Mouse (Mus musculus) layer of hippocampus, postnatal 14 days (tissue): ENCODE results near the gene Gm39566. TPM values are rescaled to one million over a fixed set of nuclear protein-coding genes. Genes with fewer than 3 reads are reported as not detected.

Source experiments
- DNase-seq, 2 experiments: peaks; one replicate each; pipeline ENCODE4 v3.0.0; 2021 to 2022; ENCODE audit warnings: low spot score in 2 of 2, mixed read lengths in 1 of 2
- total RNA-seq, 2 experiments: library from RNA; stranded (reverse); gene quantifications; 2 replicates each; pipeline ENCODE4 v1.2.3; 2021

Gene Gm39566
- total RNA-seq, 2 experiments from 2014 or later: not detected

DNA sequence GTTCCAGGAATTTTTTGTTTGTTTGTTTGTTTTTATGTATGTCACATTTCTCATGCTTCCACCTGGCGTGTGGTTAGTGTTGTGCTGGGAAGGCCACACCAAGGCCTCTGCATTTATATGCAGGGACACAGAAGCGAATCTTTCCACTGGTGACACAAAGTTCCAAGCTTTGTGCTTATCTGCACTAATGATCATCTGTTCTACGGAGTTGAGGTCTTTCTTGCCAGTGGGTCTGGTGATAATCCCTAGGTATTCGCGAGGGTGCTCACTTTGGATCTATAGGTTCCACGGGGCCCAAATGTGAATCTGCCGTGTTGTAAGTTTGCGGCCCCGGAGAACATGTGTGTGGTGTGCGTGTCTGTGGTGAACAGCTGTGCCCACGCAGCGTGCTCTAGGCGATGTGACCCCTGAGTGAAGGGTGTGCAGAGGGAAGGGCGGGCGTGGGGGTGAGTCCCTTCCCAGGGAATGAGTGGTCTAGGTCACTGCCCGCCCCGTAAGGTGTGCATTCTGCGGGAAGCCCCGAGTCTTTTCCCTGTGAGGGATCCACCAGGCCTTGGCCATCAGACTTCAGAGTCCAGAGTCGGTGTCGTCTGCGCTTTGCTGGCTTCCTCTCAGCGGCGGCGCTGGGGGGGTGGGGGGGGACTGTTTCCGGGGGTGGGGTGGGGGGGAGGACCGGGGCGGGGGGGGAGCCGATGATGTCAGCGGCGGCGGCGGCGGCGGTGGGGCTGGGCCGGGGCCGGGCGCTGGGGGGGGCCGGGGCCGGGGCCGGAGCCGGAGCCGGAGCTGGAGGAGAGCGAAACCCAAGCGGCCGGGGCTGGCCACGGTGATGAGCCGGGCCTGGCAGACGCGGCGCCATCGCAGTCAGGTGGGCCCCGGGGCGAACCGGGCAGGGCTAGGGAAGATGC, 49.6 kb downstream of the Gm39566 start, which contains the start of gene Zbtb4:
Zbtb4 (plus strand) TSS at position 692 of the 905 bp plus-strand sequence.
- peak in 1 of 2 experiments; percentile 40 for DNase-seq

DNA sequence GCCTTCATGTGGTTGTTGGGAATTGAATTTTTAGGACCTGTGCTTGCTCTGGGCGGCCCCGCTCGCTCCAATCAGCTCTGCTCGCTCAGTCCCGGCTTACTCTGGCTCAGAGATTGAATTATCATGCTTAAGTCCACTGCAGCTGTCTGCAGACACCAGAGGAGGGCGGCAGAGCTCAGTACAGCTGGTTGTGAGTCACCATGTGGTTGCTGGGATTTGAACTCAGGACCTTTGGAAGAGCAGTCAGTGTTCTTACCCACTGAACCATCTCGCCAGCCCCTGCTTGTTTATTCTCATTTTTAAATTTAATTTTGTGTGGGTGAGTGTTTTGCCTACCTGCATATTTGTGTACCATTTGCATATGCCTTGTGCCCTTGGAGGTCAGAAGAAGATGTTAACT, 51.5 kb downstream of the Gm39566 start:
- no peak for DNase-seq

DNA sequence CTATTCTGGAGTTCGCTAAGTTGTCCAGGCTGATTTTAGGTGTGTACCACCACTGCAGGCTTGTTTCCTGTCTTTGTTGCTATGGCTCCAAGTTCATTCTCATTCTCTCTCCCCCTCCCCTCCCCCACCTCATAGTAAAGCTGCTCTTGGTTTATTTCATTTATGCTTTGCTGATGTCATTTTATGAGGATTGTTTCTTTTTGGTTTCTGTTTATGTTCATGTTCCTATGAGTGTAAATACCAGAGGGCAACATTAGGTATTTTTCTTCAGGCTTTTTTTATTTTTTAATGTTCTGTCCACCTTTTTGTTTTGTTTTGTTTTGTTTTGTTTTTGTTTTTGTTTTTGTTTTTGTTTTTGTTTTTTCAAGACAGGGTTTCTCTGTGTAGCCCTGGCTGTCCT, 53.2 kb downstream of the Gm39566 start, which contains the start of gene Slc35g3:
Slc35g3 (minus strand) TSS at position 101 of the 400 bp plus-strand sequence.
- DNase-seq: no peak

Other genes with a start within 250 kb of the Gm39566 start
- 1 to 10 TPM; 8.6 to 9.5 TPM for gene Wrap53, start 235.0 kb downstream of the Gm39566 start, total RNA-seq
- 10 to 100 TPM; 27.3 to 29.6 TPM for gene Trp53, start 234.9 kb downstream of the Gm39566 start, total RNA-seq
- 100 to 1,000 TPM; 513 to 551 TPM for gene Atp1b2, start 209.4 kb downstream of the Gm39566 start, total RNA-seq
- not detected for gene Shbg, start 197.4 kb downstream of the Gm39566 start, total RNA-seq
- gene Sat2, start 193.3 kb downstream of the Gm39566 start, total RNA-seq: 10 to 100 TPM; 16.1 to 19.8 TPM
- gene Fxr2, start 182.3 kb downstream of the Gm39566 start, total RNA-seq: 100 to 1,000 TPM; 105 to 106 TPM
- under 1 TPM in 1 of 2 experiments, not detected in 1; 0.48 TPM for gene Sox15, start 160.0 kb downstream of the Gm39566 start, total RNA-seq
- 10 to 100 TPM; 73.3 to 82.4 TPM for gene Mpdu1, start 152.7 kb downstream of the Gm39566 start, total RNA-seq
- gene Cd68, start 149.1 kb downstream of the Gm39566 start, total RNA-seq: 10 to 100 TPM; 13.1 to 18.5 TPM
- 100 to 1,000 TPM; 409 to 418 TPM for gene Eif4a1, start 142.9 kb downstream of the Gm39566 start, total RNA-seq
- gene Senp3, start 133.2 kb downstream of the Gm39566 start, total RNA-seq: 10 to 100 TPM; 84.3 to 88.5 TPM
- gene Tnfsf13, start 129.5 kb downstream of the Gm39566 start, total RNA-seq: 1 to 10 TPM in 1 of 2 experiments, under 1 TPM in 1; 0.88 to 1.1 TPM
- gene Tnfsf12, start 119.4 kb downstream of the Gm39566 start, total RNA-seq: 1 to 10 TPM; 5.8 to 6.5 TPM
- gene Tnfsfm13, start 119.2 kb downstream of the Gm39566 start, total RNA-seq: 1 to 10 TPM in 1 of 2 experiments, under 1 TPM in 1; 0.45 to 1.0 TPM
- 10 to 100 TPM; 62.8 to 68.5 TPM for gene Polr2a, start 56.7 kb downstream of the Gm39566 start, total RNA-seq
- under 1 TPM in 1 of 2 experiments, not detected in 1; 0.21 TPM for gene Slc35g3, start 53.3 kb downstream of the Gm39566 start, total RNA-seq
- gene Zbtb4, start 49.4 kb downstream of the Gm39566 start, total RNA-seq: 10 to 100 TPM; 82.0 to 83.5 TPM
- 1 to 10 TPM; 1.0 to 1.1 TPM for gene Chrnb1, start 19.4 kb downstream of the Gm39566 start, total RNA-seq
- 10 to 100 TPM; 22.8 to 23.7 TPM for gene Fgf11, start 13.4 kb downstream of the Gm39566 start, total RNA-seq
- gene Tmem102, start 9.7 kb downstream of the Gm39566 start, total RNA-seq: not detected
- gene Spem2, start 3.2 kb upstream of the Gm39566 start, total RNA-seq: not detected
- under 1 TPM; 0.50 to 0.74 TPM for gene Spem1, start 6.9 kb upstream of the Gm39566 start, total RNA-seq
- 100 to 1,000 TPM; 220 to 226 TPM for gene Nlgn2, start 22.5 kb upstream of the Gm39566 start, total RNA-seq
- gene Tmem256, start 23.2 kb upstream of the Gm39566 start, total RNA-seq: 100 to 1,000 TPM; 150 to 162 TPM
- 10 to 100 TPM; 22.0 to 23.3 TPM for gene Plscr3, start 31.1 kb upstream of the Gm39566 start, total RNA-seq
- gene Tnk1, start 43.4 kb upstream of the Gm39566 start, total RNA-seq: not detected
- not detected for gene Tmem95, start 62.7 kb upstream of the Gm39566 start, total RNA-seq
- gene Kctd11, start 66.1 kb upstream of the Gm39566 start, total RNA-seq: 1 to 10 TPM; 1.1 to 1.2 TPM
- gene Acap1, start 80.2 kb upstream of the Gm39566 start, total RNA-seq: under 1 TPM in 1 of 2 experiments, not detected in 1; 0.30 TPM
- 1 to 10 TPM; 1.5 to 2.1 TPM for gene 2810408A11Rik, start 85.7 kb upstream of the Gm39566 start, total RNA-seq
- gene Neurl4, start 85.8 kb upstream of the Gm39566 start, total RNA-seq: 100 to 1,000 TPM; 108 to 124 TPM
- 10 to 100 TPM; 28.5 to 29.3 TPM for gene Gps2, start 98.6 kb upstream of the Gm39566 start, total RNA-seq
- 100 to 1,000 TPM; 446 to 451 TPM for gene Eif5a, start 106.7 kb upstream of the Gm39566 start, total RNA-seq
- gene Ybx2, start 120.5 kb upstream of the Gm39566 start, total RNA-seq: 1 to 10 TPM; 8.3 to 9.7 TPM
- gene Slc2a4, start 132.9 kb upstream of the Gm39566 start, total RNA-seq: 1 to 10 TPM; 1.8 to 3.6 TPM
- not detected for gene Cldn7, start 149.5 kb upstream of the Gm39566 start, total RNA-seq
- gene Ctdnep1, start 165.9 kb upstream of the Gm39566 start, total RNA-seq: 100 to 1,000 TPM; 108 to 115 TPM
- gene Elp5, start 167.2 kb upstream of the Gm39566 start, total RNA-seq: 10 to 100 TPM; 88.5 to 93.9 TPM
- gene Gabarap, start 175.8 kb upstream of the Gm39566 start, total RNA-seq: 100 to 1,000 TPM; 221 to 251 TPM
- gene Phf23, start 180.5 kb upstream of the Gm39566 start, total RNA-seq: 10 to 100 TPM; 38.0 to 40.0 TPM
- gene Dvl2, start 185.3 kb upstream of the Gm39566 start, total RNA-seq: 10 to 100 TPM; 29.3 to 29.7 TPM
- 10 to 100 TPM; 62.3 to 69.2 TPM for gene Acadvl, start 200.1 kb upstream of the Gm39566 start, total RNA-seq
- gene Dlg4, start 201.6 kb upstream of the Gm39566 start, total RNA-seq: 100 to 1,000 TPM; 845 to 900 TPM
- gene Asgr1, start 238.8 kb upstream of the Gm39566 start, total RNA-seq: 1 to 10 TPM in 1 of 2 experiments, under 1 TPM in 1; 0.88 to 1.0 TPM